Mouse (Mus musculus) cerebellum, adult (tissue): ENCODE results near the gene Macrod2.

Experiments used
- ATAC-seq: cut with Nextera tagmentation; 2 replicates; pipeline ENCODE4 v1.9.2; 2017; ENCODE audit warnings: mild to moderate bottlenecking, moderate library complexity, mixed read lengths; ENCODE audit not compliant: insufficient number of reproducible peaks, low FRiP score, low TSS enrichment

Macrod2 gene

GRCm38 (mm10) chr2:140885176-140885575, 490.1 kb downstream of the Macrod2 start:
- no peak for ATAC-seq

- ATAC-seq = no peak
Observed at GRCm38 (mm10) chr2:140890683-140891082, 495.6 kb downstream of the Macrod2 start.

- ATAC-seq = no peak
Observed at GRCm38 (mm10) chr2:140896396-140897082, 501.4 kb downstream of the Macrod2 start.

GRCm38 (mm10) chr2:140898408-140898985, 503.4 kb downstream of the Macrod2 start:
- peak; percentile 83 for ATAC-seq

- ATAC-seq = no peak
Observed at GRCm38 (mm10) chr2:140905331-140905730, 510.2 kb downstream of the Macrod2 start.

- ATAC-seq = no peak
Observed at GRCm38 (mm10) chr2:140906123-140906522, 511.0 kb downstream of the Macrod2 start.

GRCm38 (mm10) chr2:140911463-140911862, 516.4 kb downstream of the Macrod2 start:
- no peak for ATAC-seq

GRCm38 (mm10) chr2:140912179-140912578, 517.1 kb downstream of the Macrod2 start:
- ATAC-seq = no peak

GRCm38 (mm10) chr2:140912931-140913330, 517.8 kb downstream of the Macrod2 start:
- ATAC-seq = no peak

- ATAC-seq = peak; percentile 72; the same call in 1 of the 2 replicates
Observed at GRCm38 (mm10) chr2:140913679-140914412, 518.7 kb downstream of the Macrod2 start.

- ATAC-seq = no peak
Observed at GRCm38 (mm10) chr2:140926922-140927321, 531.8 kb downstream of the Macrod2 start.

GRCm38 (mm10) chr2:140934483-140934882, 539.4 kb downstream of the Macrod2 start:
- ATAC-seq = no peak

GRCm38 (mm10) chr2:140949461-140949860, 554.4 kb downstream of the Macrod2 start:
- ATAC-seq = peak; percentile 100

GRCm38 (mm10) chr2:140959246-140959645, 564.1 kb downstream of the Macrod2 start:
- ATAC-seq = peak; percentile 84

GRCm38 (mm10) chr2:140970181-140970580, 575.1 kb downstream of the Macrod2 start:
- no peak for ATAC-seq

GRCm38 (mm10) chr2:140971845-140972244, 576.7 kb downstream of the Macrod2 start:
- no peak for ATAC-seq

- no peak for ATAC-seq
Observed at GRCm38 (mm10) chr2:140985670-140986372, 590.7 kb downstream of the Macrod2 start.

GRCm38 (mm10) chr2:141003846-141004245, 608.7 kb downstream of the Macrod2 start:
- ATAC-seq = no peak

- ATAC-seq = no peak
Observed at GRCm38 (mm10) chr2:141004326-141004725, 609.2 kb downstream of the Macrod2 start.

- ATAC-seq = no peak
Observed at GRCm38 (mm10) chr2:141005616-141006015, 610.5 kb downstream of the Macrod2 start.

- no peak for ATAC-seq
Observed at GRCm38 (mm10) chr2:141007725-141008124, 612.6 kb downstream of the Macrod2 start.
